Mouse (Mus musculus): Measurements from ENCODE around the gene Mrpl42.

Mrpl42 gene

GRCm38 (mm10) chr10:95514656-95515292, 13.0 kb upstream of the Mrpl42 start, which contains the start of gene Ube2n:
Gene Ube2n, plus strand, starts transcription at chr10:95515145.
- peak; percentile 98 for DNase-seq (ENCODE audit: low read depth)

GRCm38 (mm10) chr10:95513768-95514556, 12.2 kb upstream of the Mrpl42 start:
- peak; percentile 47 for DNase-seq (ENCODE audit: low read depth)

GRCm38 (mm10) chr10:95512635-95513034, 10.9 kb upstream of the Mrpl42 start:
- no peak for DNase-seq (ENCODE audit: low read depth)

- no peak for DNase-seq (ENCODE audit: low read depth)
Observed at GRCm38 (mm10) chr10:95509263-95509662, 7.5 kb upstream of the Mrpl42 start.

- no peak for DNase-seq (ENCODE audit: low read depth)
Observed at GRCm38 (mm10) chr10:95508793-95509192, 7.1 kb upstream of the Mrpl42 start.

GRCm38 (mm10) chr10:95508126-95508525, 6.4 kb upstream of the Mrpl42 start:
- no peak for DNase-seq (ENCODE audit: low read depth)

- DNase-seq (ENCODE audit: low read depth), result no peak
Observed at GRCm38 (mm10) chr10:95504341-95504740, 2.6 kb upstream of the Mrpl42 start.

- DNase-seq (ENCODE audit: low read depth), result no peak
Observed at GRCm38 (mm10) chr10:95503443-95504235, 1.9 kb upstream of the Mrpl42 start.

- peak; percentile 49 for DNase-seq (ENCODE audit: low read depth)
Observed at GRCm38 (mm10) chr10:95501033-95501432, 707 bp downstream of the Mrpl42 start.

GRCm38 (mm10) chr10:95494268-95494667, 7.5 kb downstream of the Mrpl42 start:
- DNase-seq (ENCODE audit: low read depth), result no peak

- DNase-seq (ENCODE audit: low read depth), result peak; percentile 60
Observed at GRCm38 (mm10) chr10:95489653-95490052, 12.1 kb downstream of the Mrpl42 start.

GRCm38 (mm10) chr10:95477516-95477915, 24.2 kb downstream of the Mrpl42 start:
- DNase-seq (ENCODE audit: low read depth), result no peak

GRCm38 (mm10) chr10:95475923-95476322, 25.8 kb downstream of the Mrpl42 start:
- peak; percentile 85 for DNase-seq (ENCODE audit: low read depth)

- no peak for DNase-seq (ENCODE audit: low read depth)
Observed at GRCm38 (mm10) chr10:95471889-95472547, 29.7 kb downstream of the Mrpl42 start.

GRCm38 (mm10) chr10:95471186-95471585, 30.6 kb downstream of the Mrpl42 start:
- DNase-seq (ENCODE audit: low read depth), result peak; percentile 83

GRCm38 (mm10) chr10:95468894-95469293, 32.8 kb downstream of the Mrpl42 start:
- DNase-seq (ENCODE audit: low read depth), result no peak

GRCm38 (mm10) chr10:95465485-95465896, 36.2 kb downstream of the Mrpl42 start:
- peak; percentile 83 for DNase-seq (ENCODE audit: low read depth)

GRCm38 (mm10) chr10:95464527-95464926, 37.2 kb downstream of the Mrpl42 start:
- no peak for DNase-seq (ENCODE audit: low read depth)

- DNase-seq (ENCODE audit: low read depth), result no peak
Observed at GRCm38 (mm10) chr10:95462231-95462630, 39.5 kb downstream of the Mrpl42 start.

- DNase-seq (ENCODE audit: low read depth), result no peak
Observed at GRCm38 (mm10) chr10:95461053-95461553, 40.6 kb downstream of the Mrpl42 start.

GRCm38 (mm10) chr10:95458050-95458806, 43.5 kb downstream of the Mrpl42 start:
- DNase-seq (ENCODE audit: low read depth), result no peak
